Mouse (Mus musculus) limb, embryonic 14.5 days (tissue): ENCODE measurements around the gene Ipo9. TPM values are rescaled to one million over a fixed set of nuclear protein-coding genes. Genes with fewer than 3 reads are reported as not detected.

ENCODE experiments used
- ATAC-seq: fragments of 200-750 bp; cut with Nextera tagmentation; 2 replicates; pipeline ENCODE4 v1.8.0; 2017; ENCODE audit warnings: low read depth, moderate number of reproducible peaks, moderate TSS enrichment; ENCODE audit not compliant: low FRiP score
- DNase-seq: peaks from one replicate; pipeline ENCODE4 v3.0.0-alpha.2; 2015; ENCODE audit warnings: low spot score
- H3K27ac ChIP-seq: fragments of 300-500 bp; sonication (generic); replicated peaks from 2 replicates; pipeline ENCODE4 v1.5.1; 2014; ENCODE audit warnings: low read depth, mild to moderate bottlenecking, low read length, moderate library complexity, mixed read lengths
- H3K27me3 ChIP-seq: fragments of 300-500 bp; sonication (generic); 2 replicates; pipeline ENCODE4 v1.6.1; 2014; ENCODE audit warnings: low read length, mixed read lengths; ENCODE audit not compliant: control insufficient read depth, insufficient read depth
- H3K36me3 ChIP-seq: fragments of 300-500 bp; sonication (generic); 2 replicates; pipeline ENCODE4 v1.6.1; 2014; ENCODE audit warnings: mild to moderate bottlenecking, low read length, moderate library complexity, mixed read lengths; ENCODE audit not compliant: control insufficient read depth, insufficient read depth
- H3K4me1 ChIP-seq: fragments of 300-500 bp; sonication (generic); 2 replicates; pipeline ENCODE4 v1.6.1; 2014; ENCODE audit warnings: antibody characterized with exemption, low read length, mixed read lengths; ENCODE audit not compliant: control insufficient read depth, insufficient read depth
- H3K4me2 ChIP-seq: fragments of 300-500 bp; sonication (generic); replicated peaks from 2 replicates; pipeline ENCODE4 v1.6.1; 2014; ENCODE audit warnings: low read depth, mild to moderate bottlenecking, low read length, moderate library complexity; ENCODE audit not compliant: severe bottlenecking
- H3K4me3 ChIP-seq: fragments of 300-500 bp; sonication (generic); replicated peaks from 2 replicates; pipeline ENCODE4 v1.5.1; 2014; ENCODE audit warnings: low read length
- H3K9ac ChIP-seq: fragments of 300-500 bp; sonication (generic); 2 replicates; pipeline ENCODE4 v1.6.1; 2014; ENCODE audit warnings: mild to moderate bottlenecking, low read depth, low read length, moderate library complexity; ENCODE audit not compliant: severe bottlenecking
- H3K9me3 ChIP-seq: fragments of 300-500 bp; sonication (generic); 2 replicates; pipeline ENCODE4 v1.6.1; 2016; ENCODE audit warnings: low read length; ENCODE audit not compliant: control insufficient read depth
- POLR2A ChIP-seq: fragments of 200-500 bp; IDR thresholded peaks from 2 replicates; pipeline ENCODE4 v1.8.0; 2012; ENCODE audit warnings: inconsistent platforms, mild to moderate bottlenecking, moderate library complexity, borderline replicate concordance; ENCODE audit not compliant: insufficient read depth, insufficient read length; ENCODE audit errors: extremely low read depth
- WGBS: fragments of 180-500 bp; shearing (Covaris S2); extraction: QIAGEN DNeasy Blood & Tissue Kit; methylation state at CpG from one replicate; pipeline ENCODE4 v1.1.7; 2014; 5-methylcytosine and 5-hydroxymethylcytosine counted together
- polyA plus RNA-seq, 2 experiments: library from polyadenylated mRNA; depleted of rRNA in 1 of 2; stranded (reverse) in 1 of 2; unstranded in 1 of 2; fragments of >200 nt; fragmentation: Nextera tagmentation in 1 of 2; extraction: Ambion mirVana in 1 of 2; gene quantifications; 2 replicates each; pipeline versions ENCODE4 v1.2.1 to v1.2.3; 2012 to 2014

The Ipo9 gene
- polyA plus RNA-seq, 2 experiments, result 116 to 145 TPM

- TF ChIP-seq POLR2A, result no peak
- peak; percentile 51 for DNase-seq
These were observed 30.9 kb upstream of the Ipo9 start for GRCm38 (mm10) chr1:135461097-135461730.

GRCm38 (mm10) chr1:135460521-135460920, 30.2 kb upstream of the Ipo9 start:
- H3K4me2 ChIP-seq, result no peak overlapping the region
- no peak overlapping the region for H3K4me3 ChIP-seq
- peaks cover 62% of the 10 kb centered on the region for H3K36me3 ChIP-seq
- DNase-seq (no peak), ATAC-seq (no peak)
- H3K9me3 ChIP-seq, result no peaks in the 10 kb centered on the region
- no peaks in the 10 kb centered on the region for H3K27me3 ChIP-seq
- H3K27ac ChIP-seq, result no peak overlapping the region
- no peak for TF ChIP-seq POLR2A
- no peaks in the 10 kb centered on the region for H3K4me1 ChIP-seq
- H3K9ac ChIP-seq, result no peak overlapping the region
- 92% methylated on average over 16 of the region's 16 CpGs for WGBS

More at GRCm38 (mm10) chr1:135461097-135461730, 30.9 kb upstream of the Ipo9 start:
- H3K36me3 ChIP-seq, result peaks cover 68% of the 10 kb centered on the region
- H3K4me3 ChIP-seq, result no peak overlapping the region
- no peaks in the 10 kb centered on the region for H3K4me1 ChIP-seq
- no peaks in the 10 kb centered on the region for H3K9me3 ChIP-seq
- no peaks in the 10 kb centered on the region for H3K27me3 ChIP-seq
- no peak overlapping the region for H3K27ac ChIP-seq
- H3K4me2 ChIP-seq, result no peak overlapping the region
- WGBS, result 80% methylated on average over 3 of the region's 3 CpGs
- 0 out of 2 replicates have a peak, but pooled peaks have one; percentile 26 for ATAC-seq
- no peak overlapping the region for H3K9ac ChIP-seq

GRCm38 (mm10) chr1:135457860-135458259, 27.6 kb upstream of the Ipo9 start:
- no peak overlapping the region for H3K4me3 ChIP-seq
- no peaks in the 10 kb centered on the region for H3K9me3 ChIP-seq
- no peak for TF ChIP-seq POLR2A
- H3K36me3 ChIP-seq, result peaks cover 63% of the 10 kb centered on the region
- no peaks in the 10 kb centered on the region for H3K27me3 ChIP-seq
- WGBS, result 95% methylated on average over 5 of the region's 5 CpGs
- ATAC-seq (no peak), DNase-seq (no peak)
- no peak overlapping the region for H3K27ac ChIP-seq
- H3K4me2 ChIP-seq, result no peak overlapping the region
- no peaks in the 10 kb centered on the region for H3K4me1 ChIP-seq
- no peak overlapping the region for H3K9ac ChIP-seq

- peaks cover 68% of the 10 kb centered on the region for H3K36me3 ChIP-seq
- 79% methylated on average over 9 of the region's 10 CpGs for WGBS
- H3K9me3 ChIP-seq, result no peaks in the 10 kb centered on the region
- no peak for TF ChIP-seq POLR2A
- no peak overlapping the region for H3K4me2 ChIP-seq
- no peak overlapping the region for H3K9ac ChIP-seq
- no peak overlapping the region for H3K27ac ChIP-seq
- DNase-seq (peak; percentile 30), ATAC-seq (no peak)
- H3K27me3 ChIP-seq, result no peaks in the 10 kb centered on the region
- no peak overlapping the region for H3K4me3 ChIP-seq
- H3K4me1 ChIP-seq, result no peaks in the 10 kb centered on the region
These were observed 22.0 kb upstream of the Ipo9 start for GRCm38 (mm10) chr1:135452259-135452658.

GRCm38 (mm10) chr1:135451419-135451818, 21.1 kb upstream of the Ipo9 start:
- TF ChIP-seq POLR2A, result no peak
- 86% methylated on average over 2 of the region's 2 CpGs for WGBS
- no peak for DNase-seq
- peaks cover 64% of the 10 kb centered on the region for H3K36me3 ChIP-seq
- no peak for ATAC-seq
- no peak overlapping the region for H3K27ac ChIP-seq
- no peaks in the 10 kb centered on the region for H3K4me1 ChIP-seq
- H3K4me2 ChIP-seq, result no peak overlapping the region
- H3K4me3 ChIP-seq, result no peak overlapping the region
- H3K9me3 ChIP-seq, result no peaks in the 10 kb centered on the region
- H3K27me3 ChIP-seq, result no peaks in the 10 kb centered on the region
- no peak overlapping the region for H3K9ac ChIP-seq
